10 mouse cellular contexts compared by ENCODE assay signal in the genomic region with DNA sequence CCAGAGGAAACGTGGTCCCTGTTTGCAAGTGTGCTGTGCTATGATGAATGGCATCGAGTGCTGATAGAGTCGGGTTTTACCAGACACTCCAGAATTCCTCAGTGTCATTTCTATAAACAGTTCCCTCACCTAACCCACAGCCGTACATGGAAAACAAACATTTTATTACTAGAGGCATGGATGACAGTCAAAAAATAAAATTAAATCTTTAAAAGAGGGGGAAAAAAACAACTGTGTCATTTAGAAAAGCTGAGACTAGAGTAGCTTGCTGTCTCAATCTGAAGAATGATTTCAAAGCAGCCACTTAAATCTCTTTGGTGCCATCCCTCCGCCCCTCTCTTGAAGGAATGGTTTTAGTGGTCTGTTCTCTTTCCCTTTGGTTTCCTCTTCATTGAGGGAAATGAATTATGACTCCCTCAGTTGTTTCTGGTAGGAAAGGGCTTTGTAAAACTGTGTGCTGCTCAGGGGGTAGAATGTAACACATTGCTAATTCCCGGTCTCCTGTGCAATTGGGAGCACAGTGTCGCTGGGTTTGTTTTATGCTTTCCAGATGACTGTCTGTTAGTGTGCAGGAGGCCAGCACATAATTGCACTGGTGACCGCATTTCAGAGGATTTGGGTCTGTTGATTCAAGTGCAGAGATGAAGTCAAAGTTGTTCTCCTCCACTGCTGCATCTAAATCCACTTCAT.
DNase-seq lines count a peak whose midpoint lies in the region; ATAC-seq and TF ChIP-seq lines count a peak whose summit lies in the region.
"Had no signal": no experiment of that assay in that cellular context is flagged by ENCODE, and none has a peak within 500 bp of the region (broad histone marks: within the 10 kb centered on the region; RNA-seq: fewer than 3 reads in every experiment).

No protein-coding gene starts in this region.

- peaks cover 4% of the 10 kb centered on the region; the same call in 1 of the 2 replicates for H3K4me1 ChIP-seq in intestine, embryonic 16.5 days (ENCODE audit: control insufficient read depth, insufficient read depth, low read length)
- H3K4me1 ChIP-seq in intestine, embryonic 15.5 days (replicated peaks), result no peaks in the 10 kb centered on the region
- peaks cover 28% of the 10 kb centered on the region; the same call in 1 of the 2 replicates for H3K4me1 ChIP-seq in embryonic facial prominence, embryonic 14.5 days (ENCODE audit: control insufficient read depth, insufficient read depth, low read length)
- H3K4me1 ChIP-seq in hindbrain, embryonic 15.5 days (replicated peaks), result peaks cover 13% of the 10 kb centered on the region
- H3K4me1 ChIP-seq in midbrain, postnatal 0 days (ENCODE audit: insufficient read depth, low read length), result no peaks in the 10 kb centered on the region
- H3K4me1 ChIP-seq: liver, embryonic 15.5 days had no signal

- H3K27me3 ChIP-seq in intestine, embryonic 16.5 days (replicated peaks; ENCODE audit: control insufficient read depth, insufficient read depth, low read length), result no peaks in the 10 kb centered on the region
- no peaks in the 10 kb centered on the region for H3K27me3 ChIP-seq in intestine, embryonic 15.5 days (replicated peaks)
- no peaks in the 10 kb centered on the region for H3K27me3 ChIP-seq in embryonic facial prominence, embryonic 14.5 days (replicated peaks; ENCODE audit: control insufficient read depth, insufficient read depth, low read length)
- H3K27me3 ChIP-seq in hindbrain, embryonic 15.5 days, result no peaks in the 10 kb centered on the region
- no peaks in the 10 kb centered on the region for H3K27me3 ChIP-seq in midbrain, postnatal 0 days (ENCODE audit: insufficient read depth, low read length)
- H3K27me3 ChIP-seq: liver, embryonic 15.5 days had no signal

- H3K27ac ChIP-seq in intestine, embryonic 16.5 days (ENCODE audit: low read length), result no peak overlapping the region
- no peak overlapping the region; the same call in 1 of the 2 replicates for H3K27ac ChIP-seq in intestine, embryonic 15.5 days
- peak overlapping the region; percentile 74 for H3K27ac ChIP-seq in embryonic facial prominence, embryonic 14.5 days (replicated peaks; ENCODE audit: low read depth, low read length)
- H3K27ac ChIP-seq in hindbrain, embryonic 15.5 days (replicated peaks), result peak overlapping the region; percentile 68
- peak overlapping the region; percentile 60 for H3K27ac ChIP-seq in midbrain, postnatal 0 days (ENCODE audit: low read depth, low read length)
- H3K27ac ChIP-seq: gastrocnemius, adult 2 months; liver, embryonic 15.5 days had no signal

- H3K4me2 ChIP-seq in intestine, embryonic 16.5 days (ENCODE audit: low read depth, low read length), result no peak overlapping the region
- H3K4me2 ChIP-seq in intestine, embryonic 15.5 days (replicated peaks), result no peak overlapping the region
- peak overlapping the region; percentile 37 for H3K4me2 ChIP-seq in embryonic facial prominence, embryonic 14.5 days (ENCODE audit: low read depth, low read length)
- H3K4me2 ChIP-seq in hindbrain, embryonic 15.5 days, result peak overlapping the region; percentile 6; the same call in 1 of the 2 replicates
- no peak overlapping the region for H3K4me2 ChIP-seq in midbrain, postnatal 0 days (ENCODE audit: low read depth, low read length, poor library complexity, severe bottlenecking)
- H3K4me2 ChIP-seq: liver, embryonic 15.5 days had no signal

- 0 out of 2 replicates have a peak overlapping the region, but pooled peaks have one; percentile 5 for H3K9ac ChIP-seq in intestine, embryonic 16.5 days (ENCODE audit: low read depth, low read length)
- H3K9ac ChIP-seq in intestine, embryonic 15.5 days, result no peak overlapping the region
- peak overlapping the region; percentile 28; the same call in 1 of the 2 replicates for H3K9ac ChIP-seq in embryonic facial prominence, embryonic 14.5 days (ENCODE audit: low read depth, low read length)
- H3K9ac ChIP-seq in hindbrain, embryonic 15.5 days, result peak overlapping the region; percentile 14; the same call in 1 of the 2 replicates
- H3K9ac ChIP-seq in midbrain, postnatal 0 days (replicated peaks; ENCODE audit: low read length, poor library complexity, severe bottlenecking), result peak overlapping the region; percentile 42
- H3K9ac ChIP-seq: liver, embryonic 15.5 days had no signal

- H3K9me3 ChIP-seq in intestine, embryonic 16.5 days (ENCODE audit: control insufficient read depth, low read length), result no peaks in the 10 kb centered on the region
- no peaks in the 10 kb centered on the region for H3K9me3 ChIP-seq in intestine, embryonic 15.5 days
- H3K9me3 ChIP-seq in embryonic facial prominence, embryonic 14.5 days (ENCODE audit: control insufficient read depth, low read length), result no peaks in the 10 kb centered on the region
- H3K9me3 ChIP-seq in hindbrain, embryonic 15.5 days, result no peaks in the 10 kb centered on the region
- H3K9me3 ChIP-seq in midbrain, postnatal 0 days (ENCODE audit: low read length), result no peaks in the 10 kb centered on the region
- H3K9me3 ChIP-seq: liver, embryonic 15.5 days had no signal

- WGBS in intestine, embryonic 16.5 days, result 34% methylated on average over 8 of the region's 8 CpGs
- 38% methylated on average over 8 of the region's 8 CpGs for WGBS in intestine, embryonic 15.5 days
- 14% methylated on average over 8 of the region's 8 CpGs for WGBS in embryonic facial prominence, embryonic 14.5 days
- 33% methylated on average over 8 of the region's 8 CpGs for whole genome bisulfite sequencing in hindbrain, embryonic 15.5 days
- 26% methylated on average over 8 of the region's 8 CpGs for whole genome bisulfite sequencing in midbrain, postnatal 0 days

- intact Hi-C loops in left cerebral cortex, postnatal 14 days (cut with DNase I), result loop anchor here (2.0 to 10.0 kb wide), 3 partner anchors 149 to 1079 kb away; a partner anchor contains a TSS

- no peak for TF ChIP-seq CTCF in midbrain, postnatal 0 days (IDR thresholded peaks at IDR 0.05)

- no peak overlapping the region for H3K4me3 ChIP-seq in intestine, embryonic 16.5 days (ENCODE audit: low read length)
- no peak overlapping the region for H3K4me3 ChIP-seq in intestine, embryonic 15.5 days (replicated peaks)
- H3K4me3 ChIP-seq in embryonic facial prominence, embryonic 14.5 days (ENCODE audit: low read depth, low read length), result no peak overlapping the region
- H3K4me3 ChIP-seq in hindbrain, embryonic 15.5 days, result no peak overlapping the region
- H3K4me3 ChIP-seq in midbrain, postnatal 0 days (ENCODE audit: low read depth, low read length), result no peak overlapping the region
- H3K4me3 ChIP-seq: gastrocnemius, adult 2 months; liver, embryonic 15.5 days had no signal

- no peaks in the 10 kb centered on the region for H3K36me3 ChIP-seq in intestine, embryonic 16.5 days (ENCODE audit: control insufficient read depth, insufficient read depth, low read length)
- H3K36me3 ChIP-seq in intestine, embryonic 15.5 days, result no peaks in the 10 kb centered on the region
- peaks cover 7% of the 10 kb centered on the region; the same call in 1 of the 2 replicates for H3K36me3 ChIP-seq in embryonic facial prominence, embryonic 14.5 days (ENCODE audit: control insufficient read depth, insufficient read depth, low read length)
- H3K36me3 ChIP-seq in hindbrain, embryonic 15.5 days, result no peaks in the 10 kb centered on the region
- no peaks in the 10 kb centered on the region for H3K36me3 ChIP-seq in midbrain, postnatal 0 days (ENCODE audit: insufficient read depth, low read length)

- peak; percentile 79 for DNase-seq in embryonic facial prominence, embryonic 14.5 days (ENCODE audit: low spot score)
- DNase-seq in midbrain, postnatal 0 days (ENCODE audit: low spot score), result no peak
- no peak for DNase-seq in left cerebral cortex, postnatal 14 days (ENCODE audit: low spot score in 2 of 2)
- no peak for DNase-seq in layer of hippocampus, adult 18-20 months (ENCODE audit: low spot score in 2 of 2)
- DNase-seq: gastrocnemius, adult 2 months had no signal

- ATAC-seq in intestine, embryonic 16.5 days, result no peak
- no peak for ATAC-seq in intestine, embryonic 15.5 days
- ATAC-seq in embryonic facial prominence, embryonic 14.5 days (ENCODE audit: low read depth), result peak; percentile 42
- ATAC-seq in hindbrain, embryonic 15.5 days (ENCODE audit: low FRiP score, low read depth), result peak; percentile 25; the same call in 1 of the 2 replicates
- no peak for ATAC-seq in midbrain, postnatal 0 days (ENCODE audit: low FRiP score)
- no peak for ATAC-seq in erythroblast, adult 5-6 weeks (replicated peaks; ENCODE audit: low FRiP score, poor library complexity, severe bottlenecking)

Comparison
In these comparisons a context has a peak if more than half of its experiments do, and no peak if none do; other contexts are left out.
1. ATAC-seq: peak in embryonic facial prominence, embryonic 14.5 days (single experiment) and hindbrain, embryonic 15.5 days (single experiment); none in intestine, embryonic 16.5 days (single experiment), intestine, embryonic 15.5 days (single experiment), midbrain, postnatal 0 days (single experiment) and erythroblast, adult 5-6 weeks (single experiment).
2. H3K27ac ChIP-seq: peak in embryonic facial prominence, embryonic 14.5 days (single experiment), hindbrain, embryonic 15.5 days (single experiment) and midbrain, postnatal 0 days (single experiment); none in intestine, embryonic 16.5 days (single experiment) and intestine, embryonic 15.5 days (single experiment).
3. H3K4me2 ChIP-seq: peak in embryonic facial prominence, embryonic 14.5 days (single experiment) and hindbrain, embryonic 15.5 days (single experiment); none in intestine, embryonic 16.5 days (single experiment), intestine, embryonic 15.5 days (single experiment) and midbrain, postnatal 0 days (single experiment).